Mouse (Mus musculus) erythroblast, embryonic 14.5 days (primary cell): ENCODE results near the gene Col15a1.

Source experiments
- GATA1 ChIP-seq: IDR thresholded peaks from 2 replicates; pipeline ENCODE4 v1.6.1; 2012; ENCODE audit warnings: low read length, inconsistent platforms, mixed read lengths
- TAL1 ChIP-seq: IDR thresholded peaks from 3 replicates; pipeline ENCODE4 v1.6.1; 2012; ENCODE audit warnings: low read length, inconsistent platforms, mixed read lengths

DNA sequence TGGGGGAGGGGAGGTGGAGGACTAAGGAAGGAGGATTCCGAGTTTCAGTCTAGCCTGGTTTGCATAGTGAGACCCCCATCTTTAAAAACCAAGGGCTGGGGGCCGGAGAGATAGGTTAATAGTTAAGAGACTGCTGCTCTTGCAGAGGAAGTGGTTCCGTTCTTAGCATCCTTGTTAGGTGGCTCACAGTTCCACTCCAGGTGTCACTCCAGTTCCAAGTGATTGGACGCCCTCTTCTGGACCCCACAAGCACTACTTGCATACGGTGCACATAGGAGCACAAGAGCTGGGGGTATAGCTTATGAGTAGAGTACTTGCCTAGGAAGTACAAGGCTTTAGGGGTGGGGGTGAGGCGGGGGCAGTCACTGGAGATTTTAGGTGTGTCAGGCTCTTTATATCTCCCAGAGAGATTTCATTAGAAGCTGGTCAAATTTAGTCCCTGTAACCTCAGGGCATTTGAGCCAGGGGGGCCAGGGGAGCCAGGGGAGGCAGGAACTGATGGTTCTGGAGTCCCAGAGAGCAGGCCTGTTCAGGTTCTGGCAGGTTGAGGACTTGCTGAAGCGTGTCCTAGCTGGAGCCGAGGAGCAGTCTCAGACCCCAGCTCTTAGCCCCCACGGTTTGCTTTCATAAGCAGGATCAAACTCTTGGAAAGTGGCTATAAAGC lies 143.6 kb downstream of the Col15a1 start:
- TF ChIP-seq GATA1 (no peak), TAL1 (no peak)
